Mouse (Mus musculus) cerebellum, adult 8-10 months (tissue): ENCODE measurements around the gene Gm13941.

Experiments
- DNase-seq: peaks from one replicate; pipeline ENCODE4 v3.0.0; 2022

The Gm13941 gene

GRCm38 (mm10) chr2:111105882-111106281 is at the start of gene Gm13941:
Gm13941 (minus strand) TSS chr2:111105982.
- no peak for DNase-seq

GRCm38 (mm10) chr2:111152836-111153235 is 47.1 kb upstream of the Gm13941 start, which contains the start of gene Gm15130:
Gm15130 (minus strand) TSS chr2:111152936.
- no peak for DNase-seq

- no peak for DNase-seq
Measured at GRCm38 (mm10) chr2:111135739-111136138, 30.0 kb upstream of the Gm13941 start.

GRCm38 (mm10) chr2:111058586-111059261 is 47.1 kb downstream of the Gm13941 start:
- peak; percentile 47 for DNase-seq
